Mouse (Mus musculus) CH12.LX (cell line): ENCODE data around the gene Mitf. TPM values are rescaled to one million over a fixed set of nuclear protein-coding genes. Genes with fewer than 3 reads are reported as not detected.

Source experiments
- DNase-seq: peaks from one replicate; pipeline ENCODE4 v3.0.0-alpha.2; 2013; ENCODE audit errors: extremely low read depth
- H3K27ac ChIP-seq: 2 replicates; pipeline ENCODE4 v1.5.1; 2012; ENCODE audit warnings: low read depth, mild to moderate bottlenecking, control low read depth, moderate library complexity; ENCODE audit not compliant: insufficient read depth
- H3K27me3 ChIP-seq: replicated peaks from 2 replicates; pipeline ENCODE3; 2012; ENCODE audit warnings: inconsistent platforms
- H3K36me3 ChIP-seq, 2 experiments: replicated peaks in 1 of 2; 2 replicates each; pipeline versions ENCODE3 to v1.6.1; 2012; ENCODE audit warnings: inconsistent platforms in 1 of 2, low read length in 1 of 2, mild to moderate bottlenecking in 1 of 2, mixed read lengths in 1 of 2, moderate library complexity in 1 of 2; ENCODE audit not compliant: control insufficient read depth in 1 of 2, insufficient read depth in 1 of 2
- H3K4me1 ChIP-seq, 2 experiments: 2 replicates each; pipeline ENCODE4 v1.6.1; 2012; ENCODE audit warnings: inconsistent platforms in 1 of 2, moderate library complexity in 1 of 2; ENCODE audit not compliant: insufficient read depth in 2 of 2, control insufficient read depth in 1 of 2
- H3K4me2 ChIP-seq: 2 replicates; pipeline ENCODE4 v1.6.1; 2012; ENCODE audit warnings: low read depth, mild to moderate bottlenecking, control low read depth; ENCODE audit not compliant: poor library complexity, insufficient read depth, severe bottlenecking
- H3K4me3 ChIP-seq, 3 experiments: fragments of 150-350 bp in 1 of 3; sonication (generic) in 1 of 3; replicated peaks in 1 of 3; 2 replicates each; pipeline versions ENCODE3 to v1.5.1; 2011 to 2012; ENCODE audit warnings: low read depth in 2 of 3, low read length in 2 of 3, mild to moderate bottlenecking in 2 of 3, moderate library complexity in 2 of 3, control low read depth in 1 of 3, improper control_type of control experiment in 1 of 3, inconsistent platforms in 1 of 3, mixed read lengths in 1 of 3; ENCODE audit not compliant: poor library complexity in 1 of 3
- H3K79me2 ChIP-seq: replicated peaks from 2 replicates; pipeline ENCODE4 v1.6.1; 2012; ENCODE audit warnings: mild to moderate bottlenecking, moderate library complexity; ENCODE audit not compliant: control insufficient read depth, poor library complexity, insufficient read depth, severe bottlenecking; ENCODE audit errors: extremely low read depth
- H3K9ac ChIP-seq: 2 replicates; pipeline ENCODE4 v1.6.1; 2012; ENCODE audit warnings: low read depth, mild to moderate bottlenecking, control low read depth, moderate library complexity; ENCODE audit not compliant: insufficient read depth
- H3K9me3 ChIP-seq: replicated peaks from 2 replicates; pipeline ENCODE3; 2012; ENCODE audit warnings: low read length, inconsistent platforms, mixed read lengths
- BHLHE40 ChIP-seq: IDR thresholded peaks from 2 replicates; pipeline ENCODE4 v1.6.1; 2011; ENCODE audit warnings: mild to moderate bottlenecking, low read depth, low read length, improper control_type of control experiment
- CHD1 ChIP-seq: IDR thresholded peaks from 2 replicates; pipeline ENCODE4 v1.6.1; 2012; ENCODE audit warnings: low read depth, low read length, improper control_type of control experiment, inconsistent platforms
- CHD2 ChIP-seq: IDR thresholded peaks from 2 replicates; pipeline ENCODE4 v1.6.1; 2011; ENCODE audit warnings: low read length, improper control_type of control experiment
- CTCF ChIP-seq, 2 experiments: IDR thresholded peaks in 1 of 2; conservative IDR thresholded peaks in 1 of 2; 2 replicates each; pipeline ENCODE4 v1.5.1; 2011 to 2012; ENCODE audit warnings: low read depth in 2 of 2, low read length in 2 of 2, improper control_type of control experiment in 1 of 2, inconsistent platforms in 1 of 2, mild to moderate bottlenecking in 1 of 2, moderate library complexity in 1 of 2
- ELF1 ChIP-seq: IDR thresholded peaks from 2 replicates; pipeline ENCODE4 v1.6.1; 2014; ENCODE audit warnings: low read depth, mild to moderate bottlenecking, inconsistent platforms, low read length, improper control_type of control experiment
- EP300 ChIP-seq: IDR thresholded peaks from 2 replicates; pipeline ENCODE4 v1.6.1; 2011; ENCODE audit warnings: low read length, improper control_type of control experiment
- HCFC1 ChIP-seq: IDR thresholded peaks from 2 replicates; pipeline ENCODE4 v1.6.1; 2012; ENCODE audit warnings: low read depth, mild to moderate bottlenecking, inconsistent platforms, low read length, improper control_type of control experiment
- IRF4 ChIP-seq: IDR thresholded peaks from 2 replicates; pipeline ENCODE4 v1.6.1; 2014; ENCODE audit warnings: low read depth, mild to moderate bottlenecking, inconsistent platforms, low read length, improper control_type of control experiment
- JUND ChIP-seq: conservative IDR thresholded peaks from 2 replicates; pipeline ENCODE4 v1.6.1; 2011; ENCODE audit warnings: low read depth, low read length, improper control_type of control experiment
- KAT2A ChIP-seq: IDR thresholded peaks from 2 replicates; pipeline ENCODE4 v1.6.1; 2012; ENCODE audit warnings: low read length, improper control_type of control experiment, inconsistent platforms; ENCODE audit not compliant: insufficient replicate concordance
- MAFK ChIP-seq: IDR thresholded peaks from 2 replicates; pipeline ENCODE4 v1.6.1; 2011; ENCODE audit warnings: low read length, improper control_type of control experiment; ENCODE audit not compliant: insufficient replicate concordance
- MAX ChIP-seq: IDR thresholded peaks from 2 replicates; pipeline ENCODE4 v1.6.1; 2011; ENCODE audit warnings: low read length, improper control_type of control experiment
- MXI1 ChIP-seq: IDR thresholded peaks from 2 replicates; pipeline ENCODE4 v1.6.1; 2011; ENCODE audit warnings: mild to moderate bottlenecking, low read depth, low read length, improper control_type of control experiment
- MYC ChIP-seq: IDR thresholded peaks from 2 replicates; pipeline ENCODE4 v1.6.1; 2011; ENCODE audit warnings: low read depth, mild to moderate bottlenecking, improper control_type of control experiment, low read length
- NELFE ChIP-seq: IDR thresholded peaks from 2 replicates; pipeline ENCODE4 v1.6.1; 2011; ENCODE audit warnings: low read depth, low read length, improper control_type of control experiment
- NRF1 ChIP-seq: IDR thresholded peaks from 2 replicates; pipeline ENCODE4 v1.6.1; 2014; ENCODE audit warnings: low read depth, mild to moderate bottlenecking, inconsistent platforms, low read length, improper control_type of control experiment, moderate library complexity
- PAX5 ChIP-seq: IDR thresholded peaks from 2 replicates; pipeline ENCODE4 v1.6.1; 2012; ENCODE audit warnings: low read length, inconsistent platforms, mixed read lengths
- POLR2AphosphoS2 ChIP-seq: IDR thresholded peaks from 2 replicates; pipeline ENCODE4 v1.6.1; 2011; ENCODE audit warnings: low read depth, low read length, improper control_type of control experiment
- RAD21 ChIP-seq: IDR thresholded peaks from 2 replicates; pipeline ENCODE4 v1.6.1; 2011; ENCODE audit warnings: low read depth, mild to moderate bottlenecking, low read length, improper control_type of control experiment, moderate library complexity
- TBP ChIP-seq: conservative IDR thresholded peaks from 2 replicates; pipeline ENCODE4 v1.6.1; 2011; ENCODE audit warnings: low read depth, low read length, improper control_type of control experiment
- TCF12 ChIP-seq: IDR thresholded peaks from 2 replicates; pipeline ENCODE4 v1.6.1; 2014; ENCODE audit warnings: low read depth, mild to moderate bottlenecking, inconsistent platforms, low read length, improper control_type of control experiment
- USF1 ChIP-seq: IDR thresholded peaks from 2 replicates; pipeline ENCODE4 v1.6.1; 2014; ENCODE audit warnings: low read depth, mild to moderate bottlenecking, inconsistent platforms, low read length, improper control_type of control experiment
- ZMIZ1 ChIP-seq: IDR thresholded peaks from 2 replicates; pipeline ENCODE4 v1.6.1; 2012; ENCODE audit warnings: low read depth, mild to moderate bottlenecking, inconsistent platforms, low read length, improper control_type of control experiment
- dilution Hi-C: fragments of 300-500 bp; cut with MboI; formaldehyde crosslinking; loops from 2 replicates; pipeline ENCODE4 v1.14.3; 2020; ENCODE audit warnings: low sequenced_read_pairs; ENCODE audit not compliant: extremely low pct_unique_long_range_greater_than_20kb, extremely low pct_ligation_motif_present
- in situ Hi-C: fragments of 300-500 bp; cut with MboI; formaldehyde crosslinking; loops from 3 replicates; pipeline ENCODE4 v1.14.3; 2019; ENCODE audit warnings: low sequenced_read_pairs, low pct_ligation_motif_present, low pct_unique_long_range_greater_than_20kb, mixed read lengths
- polyA plus RNA-seq: library from polyadenylated mRNA; unstranded; fragments of >175 nt; gene quantifications from 2 replicates; pipeline ENCODE4 v1.2.1, GENCODE M21; 2012; ENCODE audit warnings: low read depth; ENCODE audit not compliant: insufficient read length
- total RNA-seq, 2 experiments: library from RNA; depleted of rRNA; stranded (reverse); fragments of 300-350 nt in 1 of 2; fragments of >200 nt in 1 of 2; gene quantifications; 2 replicates each; pipeline ENCODE4 v1.2.3; 2012 to 2014

Mitf gene
- total and polyA plus RNA-seq, 3 experiments, result 3.4 to 4.7 (median 3.6) TPM

DNA sequence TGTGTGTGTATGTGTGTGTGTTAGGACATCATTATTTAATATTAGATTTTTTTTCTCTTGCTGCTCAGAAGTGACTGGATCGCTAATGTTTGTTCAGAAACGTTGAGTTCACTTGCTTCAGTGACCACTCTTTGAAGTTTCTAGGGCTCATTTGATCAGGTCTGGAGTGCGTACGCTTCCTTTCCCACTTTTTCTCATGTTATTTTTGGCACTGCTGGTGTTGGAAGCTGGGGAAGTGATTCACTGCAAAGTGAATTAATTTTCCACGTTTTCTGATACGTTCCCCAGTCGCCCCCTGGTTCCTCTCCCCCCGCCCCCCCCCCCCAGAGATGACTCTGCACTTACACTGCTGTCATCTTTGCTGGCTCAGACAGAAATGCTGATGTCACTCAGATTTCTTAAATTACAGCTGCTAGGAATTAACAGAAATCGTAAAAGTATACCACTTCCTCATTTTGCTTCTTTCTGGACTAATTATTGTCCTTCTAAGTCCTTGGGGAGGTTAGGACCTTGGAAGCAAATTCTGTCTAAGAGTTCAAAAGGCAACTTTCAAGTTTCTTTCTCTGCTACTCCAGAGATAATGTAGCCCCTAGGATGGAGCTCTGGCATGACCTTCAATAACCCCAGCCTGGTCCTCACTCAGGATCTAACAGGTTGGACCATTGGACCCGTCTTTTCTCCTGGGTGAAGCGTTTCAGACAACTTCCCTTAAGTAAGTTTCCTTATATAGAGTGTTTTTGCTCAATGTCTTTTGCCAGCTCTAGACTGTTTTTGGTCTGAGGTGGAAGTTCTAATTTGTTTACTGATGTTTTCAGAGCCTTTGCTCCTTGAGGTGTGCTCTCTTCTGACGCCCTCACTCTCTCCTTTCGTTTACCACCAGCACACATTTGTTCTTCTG is 22.2 kb downstream of the Mitf start (continued):
- TF ChIP-seq RAD21, result no peak

GRCm38 (mm10) chr6:97832501-97832900 is 25.6 kb downstream of the Mitf start:
- TF ChIP-seq MAFK (no peak), PAX5 (no peak), CHD2 (no peak), CHD1 (no peak), JUND (no peak), BHLHE40 (no peak), NRF1 (no peak), NELFE (no peak), USF1 (no peak), TBP (no peak), ZMIZ1 (no peak), IRF4 (no peak), MYC (no peak), MXI1 (no peak), CTCF (conservative IDR thresholded peaks at IDR 0.05 in 1 of 2, IDR thresholded peaks at IDR 0.05 in 1 of 2; ENCODE audit: low read depth in 2 of 2, low read length in 2 of 2) (no peak), EP300 (no peak), TCF12 (no peak)
- DNase-seq, result no peak
- Histone ChIP-seq H3K27ac (no peak overlapping the region), H3K4me3 (no peak overlapping the region), H3K4me2 (no peak overlapping the region), H3K9ac (no peak overlapping the region), H3K4me1 (peaks cover 16 to 59% of the 10 kb centered on the region in 2 experiments; a peak in 3 of 4 replicates), H3K79me2 (no peaks in the 10 kb centered on the region), H3K27me3 (no peaks in the 10 kb centered on the region), H3K9me3 (no peaks in the 10 kb centered on the region), H3K36me3 (peaks cover 0 to 4% of the 10 kb centered on the region in 2 experiments)
- dilution Hi-C loops (no loop called here), in situ Hi-C loops (loop anchor here (25.0 kb wide), 1 partner anchor 620 kb away; the partner anchor contains the start of genes Arl6ip5 and Uba3)

DNA sequence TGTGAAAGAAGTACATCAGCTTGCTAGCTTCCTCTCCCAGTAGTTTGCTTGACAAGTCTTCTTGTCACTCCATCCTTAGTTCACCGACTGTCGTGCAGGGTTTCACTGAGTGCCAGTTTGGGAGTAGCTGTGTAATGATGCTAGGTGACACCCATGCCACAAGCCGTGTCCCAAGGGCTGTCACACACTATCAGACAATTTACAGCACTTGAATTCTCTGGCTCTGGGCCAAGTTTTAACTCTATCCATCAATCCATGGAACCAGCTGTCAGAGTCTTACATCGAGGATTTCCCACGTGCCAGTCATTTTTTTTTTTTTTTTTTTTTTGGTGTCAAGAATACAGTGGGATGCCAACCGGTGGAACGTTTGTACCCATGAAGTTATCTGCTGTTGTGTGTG is 29.3 kb downstream of the Mitf start:
- Histone ChIP-seq H3K9me3 (no peaks in the 10 kb centered on the region), H3K4me3 (no peak overlapping the region), H3K4me2 (no peak overlapping the region), H3K27me3 (no peaks in the 10 kb centered on the region), H3K4me1 (peaks cover 13 to 62% of the 10 kb centered on the region in 2 experiments; a peak in 3 of 4 replicates), H3K36me3 (peaks cover 0 to 4% of the 10 kb centered on the region in 2 experiments), H3K9ac (no peak overlapping the region), H3K27ac (no peak overlapping the region), H3K79me2 (no peaks in the 10 kb centered on the region)
- in situ Hi-C loops (loop anchor here (25.0 kb wide), 1 partner anchor 624 kb away; the partner anchor contains the start of genes Arl6ip5 and Uba3), dilution Hi-C loops (no loop called here)
- TF ChIP-seq POLR2AphosphoS2, result no peak
- TF ChIP-seq PAX5, result no peak
- TF ChIP-seq MAX, result no peak
- no peak for TF ChIP-seq JUND
- TF ChIP-seq TCF12, result no peak
- TF ChIP-seq ELF1, result no peak
- TF ChIP-seq USF1, result no peak
- TF ChIP-seq HCFC1, result no peak
- no peak for TF ChIP-seq KAT2A
- no peak for TF ChIP-seq ZMIZ1
- no peak for DNase-seq
